Mouse (Mus musculus) lung, postnatal 25 days (tissue): Measurements from ENCODE around the gene Arhgef19.

ENCODE experiments used
- DNase-seq: peaks from one replicate; pipeline ENCODE4 v3.0.0; 2022; ENCODE audit warnings: low spot score

The Arhgef19 gene

GRCm38 (mm10) chr4:141238492-141239387 lies 559 bp upstream of the Arhgef19 start:
- no peak for DNase-seq

- peak; percentile 85 for DNase-seq
Observed at GRCm38 (mm10) chr4:141240617-141241016, 1.3 kb downstream of the Arhgef19 start.

DNA sequence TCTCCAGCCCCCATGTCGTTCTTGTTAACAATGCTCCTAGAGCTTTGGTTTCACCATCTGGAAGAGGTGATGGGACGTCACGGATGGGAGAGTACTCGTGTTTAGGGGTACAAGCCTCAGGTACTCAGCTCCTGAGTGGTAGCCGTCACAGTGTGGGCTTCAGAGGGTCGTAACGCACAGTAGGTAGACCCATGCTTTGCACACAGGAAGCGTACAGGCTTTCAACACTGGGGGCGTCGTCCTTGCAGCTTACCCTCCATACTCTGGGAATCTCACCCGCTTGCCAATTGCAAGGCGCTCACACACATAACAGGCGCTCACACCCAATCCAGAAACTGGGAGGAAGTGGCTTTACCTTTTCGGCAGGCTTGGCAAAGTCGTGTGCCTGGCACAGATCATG lies 2.6 kb downstream of the Arhgef19 start:
- no peak for DNase-seq

DNA sequence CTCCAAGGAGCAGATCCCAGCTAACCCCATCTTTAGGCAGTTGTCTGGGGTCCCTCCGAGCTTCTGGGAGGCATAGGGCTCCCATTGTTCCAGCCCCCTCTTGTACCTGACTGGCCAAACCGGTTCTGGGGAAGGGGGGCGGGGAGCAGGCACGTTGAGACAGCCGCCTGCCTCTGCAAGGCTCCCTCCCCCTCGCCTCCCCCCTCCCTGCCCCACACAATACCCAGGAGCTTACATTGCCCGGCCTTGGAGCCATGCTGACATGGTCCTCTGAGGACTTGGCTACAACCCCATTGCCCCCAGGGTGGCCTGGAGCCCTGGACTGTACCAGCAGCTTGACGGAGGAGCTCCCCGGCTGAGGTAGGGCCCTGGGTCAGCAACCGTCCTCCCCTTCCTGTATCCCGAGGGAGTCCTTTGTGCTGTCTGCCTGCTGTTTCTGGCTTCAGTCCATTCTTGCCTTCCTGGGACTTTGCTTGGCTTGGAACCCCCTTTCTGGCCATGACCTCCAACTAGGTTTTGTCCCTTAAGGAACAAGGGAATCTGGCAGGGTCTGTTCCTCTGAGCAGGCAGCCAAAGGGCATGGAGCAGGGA lies 3.4 kb downstream of the Arhgef19 start:
- peak; percentile 63 for DNase-seq

GRCm38 (mm10) chr4:141243636-141244035 lies 4.3 kb downstream of the Arhgef19 start:
- DNase-seq = no peak

GRCm38 (mm10) chr4:141244401-141244800 lies 5.1 kb downstream of the Arhgef19 start:
- no peak for DNase-seq

DNA sequence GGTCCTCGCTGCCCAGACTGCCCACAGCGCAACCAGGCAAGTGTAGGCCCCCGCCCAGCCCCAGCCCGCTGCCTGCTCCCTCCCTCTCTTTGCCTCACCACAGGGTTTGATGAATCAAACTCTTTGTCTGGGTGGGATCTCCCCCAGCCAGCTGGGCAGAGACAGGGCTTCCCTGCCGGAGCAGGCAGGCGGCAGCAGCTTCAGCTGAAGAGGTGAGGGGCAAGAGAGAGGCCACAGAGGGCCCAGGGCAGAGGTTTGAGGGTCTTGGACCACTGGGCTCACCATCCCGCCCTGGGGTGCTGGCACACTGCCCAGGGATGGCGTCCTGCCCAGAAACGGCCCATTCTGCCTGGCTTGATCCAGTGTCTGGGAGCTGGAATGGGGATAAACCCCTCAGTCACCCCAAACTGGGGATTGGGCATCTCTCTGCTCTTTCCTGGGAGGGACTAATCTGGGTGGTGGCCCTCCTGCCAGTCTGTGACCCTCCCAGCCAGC lies 5.7 kb downstream of the Arhgef19 start:
- DNase-seq = peak; percentile 36

DNA sequence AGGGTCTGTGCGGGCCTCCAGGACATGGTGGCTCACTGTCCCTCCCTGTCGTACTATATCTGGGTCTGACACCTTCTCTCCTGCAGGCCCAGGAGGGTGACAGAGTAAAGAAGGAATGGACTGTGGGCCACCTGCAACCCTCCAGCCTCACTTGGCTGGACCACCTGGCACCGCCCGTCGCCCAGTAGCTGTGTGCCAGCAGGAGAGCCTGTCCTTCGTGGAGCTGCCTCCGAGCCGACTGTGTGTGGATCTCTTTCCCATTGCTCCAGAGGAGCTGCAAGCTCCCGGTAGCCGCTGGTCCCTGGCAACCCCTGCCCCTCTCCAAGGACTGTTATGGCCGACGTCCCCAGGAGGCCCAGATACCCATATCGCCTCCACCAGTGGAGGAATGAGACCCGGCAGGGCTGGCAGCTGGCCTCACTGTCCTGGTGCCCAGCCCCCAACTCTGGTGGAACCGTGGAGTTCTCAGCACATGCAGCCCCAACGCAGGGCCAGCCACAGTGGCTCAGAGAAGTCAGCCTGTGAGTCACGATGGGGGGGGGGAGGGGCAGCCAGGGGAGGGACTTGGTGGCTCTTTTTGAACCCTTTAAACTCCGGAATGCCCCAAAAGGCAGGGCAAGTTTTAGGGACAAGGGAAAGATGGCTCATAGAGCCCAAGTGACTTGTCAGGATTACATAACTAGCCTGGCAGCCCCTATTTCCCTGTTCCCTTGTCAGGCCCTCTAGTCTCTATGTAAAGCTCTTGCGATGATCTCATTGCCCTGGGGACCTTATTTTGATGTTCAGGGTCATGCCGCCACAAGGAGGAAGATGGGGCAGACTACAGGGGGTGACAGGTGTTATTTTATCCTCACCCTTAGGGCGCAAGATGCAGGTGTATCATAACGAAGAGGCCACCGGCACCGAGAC lies 7.0 kb downstream of the Arhgef19 start:
- no peak for DNase-seq

GRCm38 (mm10) chr4:141246998-141247350 lies 7.7 kb downstream of the Arhgef19 start:
- no peak for DNase-seq

DNA sequence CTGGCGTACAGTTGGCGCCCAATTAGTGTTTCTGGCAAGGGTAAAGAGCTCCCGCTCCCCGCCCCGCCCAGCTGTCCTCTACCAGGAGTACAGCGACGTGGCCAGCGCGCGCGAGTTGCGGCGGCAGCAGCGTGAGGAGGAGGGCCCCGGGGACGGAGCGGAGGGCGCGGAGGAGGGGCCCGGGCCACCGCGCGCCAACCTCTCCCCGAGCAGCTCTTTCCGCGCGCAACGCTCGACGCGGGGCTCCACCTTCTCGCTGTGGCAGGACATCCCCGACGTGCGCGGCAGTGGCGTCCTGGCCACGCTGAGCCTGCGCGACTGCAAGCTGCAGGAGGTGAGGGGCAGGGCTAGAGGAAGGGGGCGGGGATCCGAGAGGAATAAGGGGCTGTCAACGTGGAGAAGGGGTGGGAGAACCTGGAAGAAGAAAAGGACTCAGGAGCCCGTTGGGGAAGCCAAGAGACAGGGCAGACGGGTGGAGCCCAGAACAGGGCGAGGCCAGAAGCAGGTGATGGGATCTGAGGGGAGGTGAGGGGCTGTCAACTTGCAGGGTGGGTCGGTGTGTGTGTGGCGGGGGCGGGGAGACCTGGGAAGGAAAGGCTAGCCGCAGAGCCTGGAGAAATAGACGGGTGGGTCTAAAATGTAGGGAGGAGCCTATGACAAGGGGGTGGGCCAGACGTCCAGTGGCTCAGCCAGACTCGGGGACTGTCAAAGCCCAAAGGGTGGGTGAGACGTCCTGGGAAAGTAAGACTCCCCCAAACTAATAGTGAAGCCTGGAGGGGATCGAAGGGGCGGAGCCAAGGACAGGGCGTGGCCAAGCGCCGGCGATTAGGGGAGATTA lies 8.7 kb downstream of the Arhgef19 start:
- DNase-seq = no peak

- no peak for DNase-seq
Observed at GRCm38 (mm10) chr4:141248614-141248978, 9.3 kb downstream of the Arhgef19 start.

- no peak for DNase-seq
Observed at GRCm38 (mm10) chr4:141249383-141249782, 10.1 kb downstream of the Arhgef19 start.

DNA sequence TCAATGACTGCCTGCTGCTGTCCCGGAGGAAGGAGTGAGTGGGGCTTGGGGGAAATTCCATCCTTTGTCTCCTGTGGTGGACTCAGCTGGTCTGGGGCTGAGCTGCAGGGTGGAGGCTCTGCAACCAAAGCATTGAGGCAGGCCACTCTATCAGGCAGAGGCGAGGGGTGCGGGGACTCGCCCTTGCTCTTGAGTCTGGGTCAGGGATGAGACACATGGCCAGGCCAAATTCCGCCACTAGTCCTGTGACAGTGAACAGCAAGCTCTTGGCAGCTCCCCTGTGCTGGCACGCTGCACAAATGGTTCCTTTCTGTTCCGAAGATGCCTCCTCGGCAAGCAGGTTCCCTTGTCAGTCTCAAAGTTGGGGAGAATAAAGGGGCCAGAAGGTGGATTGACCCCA lies 11.8 kb downstream of the Arhgef19 start:
- no peak for DNase-seq

DNA sequence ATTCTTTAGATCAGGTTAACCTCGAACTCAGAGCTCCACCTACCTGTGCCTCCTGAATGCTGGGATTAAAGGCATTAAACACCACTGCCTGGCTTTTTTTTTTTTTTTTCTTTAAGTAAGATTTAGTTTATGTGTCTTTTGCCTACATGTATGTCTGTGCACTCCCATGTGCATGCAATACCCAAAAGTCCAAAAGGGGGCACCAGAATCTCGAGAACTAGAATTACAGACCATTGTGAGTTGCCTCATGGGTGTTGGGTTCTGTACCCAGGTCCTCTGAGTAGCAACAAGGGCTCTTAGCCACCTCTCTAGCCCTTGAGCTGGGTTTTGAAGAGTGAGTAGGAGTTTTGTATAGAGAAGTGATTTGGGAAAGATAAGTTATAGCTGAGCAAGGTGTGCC lies 13.3 kb downstream of the Arhgef19 start:
- no peak for DNase-seq

DNA sequence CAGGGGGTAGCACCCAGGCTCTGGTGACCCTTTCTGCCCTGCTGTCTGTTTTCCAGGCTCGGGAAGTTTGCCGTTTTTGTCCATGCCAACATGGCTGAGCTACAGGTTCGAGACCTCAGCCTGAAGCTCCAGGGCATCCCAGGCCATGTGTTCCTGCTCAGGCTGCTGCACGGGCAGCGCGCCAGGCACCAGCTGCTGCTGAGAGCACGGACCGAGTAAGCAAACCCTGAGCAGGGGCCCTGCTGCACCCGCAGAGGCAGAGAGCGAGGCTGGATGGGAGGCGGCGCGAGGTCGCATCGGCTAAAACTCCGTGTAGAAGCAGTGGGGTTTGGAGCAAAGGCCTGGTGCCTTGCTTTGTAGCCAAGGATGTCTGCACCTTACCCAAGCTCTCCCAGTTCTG lies 14.9 kb downstream of the Arhgef19 start:
- no peak for DNase-seq

DNA sequence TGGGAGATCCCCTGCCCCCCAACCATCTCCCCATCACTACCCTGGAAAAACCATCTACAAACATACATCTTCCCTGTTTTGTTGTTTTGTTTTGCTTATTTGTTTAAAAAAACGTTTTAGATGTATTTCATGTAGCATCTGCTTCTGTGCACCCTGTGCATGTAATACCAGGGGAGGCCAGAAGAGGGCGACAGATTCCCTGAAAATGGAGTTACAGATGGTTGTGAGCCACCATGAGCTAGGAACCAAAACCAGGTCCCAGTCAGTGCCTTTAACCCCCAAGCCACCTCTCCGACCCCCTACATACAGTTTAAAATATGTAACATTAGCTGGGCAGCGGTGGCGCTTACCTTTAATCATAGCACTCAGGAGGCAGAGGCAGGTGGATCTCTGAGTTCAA lies 18.1 kb downstream of the Arhgef19 start:
- DNase-seq = no peak

DNA sequence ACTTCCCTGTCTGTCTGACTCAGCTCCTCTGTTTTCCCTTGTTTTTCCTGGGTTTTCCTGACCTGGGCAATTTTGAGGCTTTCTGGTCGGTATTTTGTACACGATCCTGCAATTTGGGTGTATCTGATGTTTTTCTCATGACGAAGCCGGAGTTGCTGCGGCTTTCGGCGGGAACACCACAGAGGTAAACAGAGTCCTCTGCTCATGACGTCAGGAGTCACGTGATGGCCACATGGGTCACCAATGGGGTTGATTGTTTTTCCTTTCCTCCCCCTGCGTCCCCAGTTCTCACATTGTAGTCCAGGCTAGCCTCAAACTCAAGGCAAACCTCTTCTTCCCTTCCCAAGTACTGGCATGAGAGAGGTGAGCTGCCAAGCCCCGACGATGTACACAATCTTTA lies 20.1 kb downstream of the Arhgef19 start:
- no peak for DNase-seq

DNA sequence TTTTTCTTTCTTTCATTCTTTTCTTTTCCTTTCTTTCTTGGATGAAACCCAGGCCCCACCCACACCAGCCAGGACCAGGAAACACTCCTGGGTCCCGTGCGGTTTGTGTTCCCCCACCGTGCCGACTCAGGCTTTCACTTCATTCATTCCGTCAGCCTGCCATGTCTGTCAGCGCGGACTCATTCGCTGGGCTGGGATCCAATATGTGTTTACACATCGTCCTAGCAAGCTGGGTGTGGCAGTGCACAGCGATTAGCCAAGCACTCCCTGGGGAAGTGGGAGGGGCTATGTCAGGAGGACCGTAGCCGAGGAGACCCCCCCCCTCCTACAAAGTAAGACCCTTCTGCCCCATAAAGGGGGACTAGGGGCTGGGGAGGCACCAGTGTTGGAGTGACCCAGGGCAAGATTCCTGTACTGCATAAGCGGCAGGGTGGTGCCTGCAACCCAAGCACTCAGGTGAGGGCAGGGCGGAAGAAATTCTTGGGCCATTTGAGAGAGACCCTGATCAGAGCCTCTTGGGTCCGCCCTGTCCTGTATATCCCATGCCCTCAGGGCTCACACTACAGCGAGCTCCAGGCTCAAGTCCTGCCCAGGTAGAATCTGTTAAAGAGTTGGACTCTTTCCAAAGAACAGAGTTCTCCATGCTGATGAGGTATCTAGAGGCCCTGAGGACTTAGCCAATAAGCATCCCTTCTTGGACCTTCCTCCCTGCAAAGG lies 20.9 kb downstream of the Arhgef19 start:
- DNase-seq = peak; percentile 86

DNA sequence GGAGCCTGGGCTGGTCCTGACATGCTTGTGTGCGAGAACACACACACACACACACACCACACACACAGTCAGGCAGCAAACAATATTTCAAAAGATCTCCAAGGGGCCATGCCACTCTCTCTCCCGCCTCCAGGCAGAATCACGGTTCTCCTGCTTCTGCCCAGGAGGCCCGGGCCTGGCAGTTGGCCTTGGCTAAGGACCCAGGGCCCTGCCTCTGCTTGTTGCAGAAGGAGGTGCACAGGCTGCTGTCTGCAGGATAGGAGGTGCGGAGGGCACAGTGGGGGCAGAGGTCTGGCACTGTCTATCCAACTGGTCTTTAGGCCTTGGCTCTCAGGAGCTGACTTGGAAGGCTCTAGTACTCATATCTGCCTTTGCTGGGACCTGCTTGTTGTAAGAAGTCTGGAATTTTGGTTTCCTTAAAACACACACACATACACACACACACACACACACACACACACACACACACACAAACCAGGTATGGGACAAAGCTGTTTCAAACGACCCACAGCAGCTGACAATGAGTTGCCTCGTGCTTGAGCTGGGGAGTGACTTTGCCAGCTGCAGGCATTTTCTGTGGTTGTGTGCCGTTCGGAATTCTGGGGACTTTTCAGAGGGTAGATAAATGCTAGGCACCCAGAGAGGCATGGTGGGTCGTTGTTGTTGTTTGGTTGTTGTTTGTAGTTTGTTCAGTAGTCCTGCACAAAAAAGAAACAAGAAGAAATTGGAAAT lies 23.8 kb downstream of the Arhgef19 start:
- DNase-seq = no peak

- no peak for DNase-seq
Observed at GRCm38 (mm10) chr4:141265979-141266637, 26.8 kb downstream of the Arhgef19 start.
